Mouse (Mus musculus) myocyte (in vitro differentiated cells): ENCODE measurements around the gene Tox2.

Experiments used
- E2F4 ChIP-seq: IDR thresholded peaks from one replicate; pipeline ENCODE4 v1.6.1; 2011; ENCODE audit warnings: mild to moderate bottlenecking, control low read depth, moderate library complexity; ENCODE audit not compliant: insufficient read depth
- MAX ChIP-seq: IDR thresholded peaks from one replicate; pipeline ENCODE4 v1.6.1; 2011; ENCODE audit warnings: low read depth, mild to moderate bottlenecking, control low read depth
- MYOD1 ChIP-seq, 3 experiments: IDR thresholded peaks; one replicate each; pipeline ENCODE4 v1.6.1; 2011; ENCODE audit warnings: control low read depth in 2 of 3, low read depth in 2 of 3, mild to moderate bottlenecking in 2 of 3, moderate library complexity in 1 of 3; ENCODE audit not compliant: insufficient read length in 2 of 3, control insufficient read depth in 1 of 3
- POLR2A ChIP-seq: IDR thresholded peaks from one replicate; pipeline ENCODE4 v1.6.1; 2011; ENCODE audit warnings: low read depth, mild to moderate bottlenecking, control low read depth, moderate library complexity; ENCODE audit not compliant: insufficient read length
- POLR2AphosphoS2 ChIP-seq: IDR thresholded peaks from one replicate; pipeline ENCODE4 v1.6.1; 2011; ENCODE audit warnings: low read depth, control low read depth; ENCODE audit not compliant: insufficient read length
- SRF ChIP-seq: IDR thresholded peaks from one replicate; pipeline ENCODE4 v1.6.1; 2011; ENCODE audit warnings: low read depth; ENCODE audit not compliant: control insufficient read depth, insufficient read length
- TCF12 ChIP-seq: IDR thresholded peaks from one replicate; pipeline ENCODE4 v1.6.1; 2011; ENCODE audit warnings: mild to moderate bottlenecking, control low read depth; ENCODE audit not compliant: poor library complexity, insufficient read depth, severe bottlenecking
- TCF3 ChIP-seq: IDR thresholded peaks from one replicate; pipeline ENCODE4 v1.6.1; 2011; ENCODE audit warnings: low read depth, control low read depth; ENCODE audit not compliant: insufficient read length
- USF1 ChIP-seq: IDR thresholded peaks from one replicate; pipeline ENCODE4 v1.6.1; 2011; ENCODE audit warnings: low read depth, mild to moderate bottlenecking, control low read depth, moderate library complexity

- TF ChIP-seq POLR2A (no peak), POLR2AphosphoS2 (no peak), USF1 (no peak), E2F4 (no peak), TCF12 (no peak), MYOD1 (IDR thresholded peaks at IDR 0.05; ENCODE audit: control insufficient read depth in 1 of 3, insufficient read length in 2 of 3, low read depth in 2 of 3) (no peak), MAX (no peak), TCF3 (no peak), SRF (no peak)
These were observed 10.4 kb upstream of the Tox2 start for GRCm38 (mm10) chr2:163192485-163192884.
